In the genomic region with DNA sequence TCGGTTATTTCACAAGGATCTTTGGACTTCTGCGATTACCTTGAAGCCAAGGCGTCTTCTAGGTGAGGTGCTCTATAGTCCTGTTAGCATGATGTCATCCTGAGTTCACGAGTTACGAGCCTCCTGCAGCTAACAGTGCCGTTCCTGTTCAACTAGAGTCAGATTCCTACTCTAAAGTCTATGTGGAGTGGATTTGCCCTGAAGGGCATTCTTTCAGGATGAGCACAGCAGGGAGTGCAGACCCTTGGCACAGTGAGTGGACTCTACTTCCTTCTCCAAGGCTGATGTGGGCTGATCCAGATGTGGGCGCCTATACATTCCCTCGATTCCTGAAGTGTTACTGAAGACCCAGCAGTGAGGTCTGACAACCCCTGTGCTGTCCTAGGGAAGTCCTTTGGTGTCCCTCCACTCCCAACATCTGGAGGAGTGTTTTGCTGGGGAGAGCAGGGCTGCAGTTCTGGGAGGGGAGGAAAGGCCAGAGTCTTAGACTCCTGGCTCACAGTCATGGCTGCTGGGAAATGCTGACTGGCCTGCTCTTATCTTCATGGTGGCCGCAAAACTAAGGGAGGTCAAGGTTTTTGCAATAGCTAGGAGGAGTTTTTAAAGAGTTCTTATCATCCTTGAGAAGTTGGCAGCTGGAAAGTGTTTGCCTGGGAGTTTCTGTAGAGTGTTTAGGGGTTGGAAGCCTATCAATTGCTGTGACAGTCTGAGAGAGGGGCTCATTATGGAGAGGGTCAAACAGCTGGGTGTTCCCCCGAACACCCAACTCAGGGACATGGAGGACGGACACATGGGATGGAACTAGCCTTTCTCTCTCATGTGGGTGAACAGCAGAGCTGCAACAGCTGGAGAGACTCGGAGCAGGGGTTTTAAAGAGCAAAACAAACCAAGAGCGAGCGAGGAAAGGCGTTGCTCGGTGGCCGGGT, we compare ENCODE assay signal across 11 mouse cellular contexts. TPM values are rescaled to one million over a fixed set of nuclear protein-coding genes. Genes with fewer than 3 reads are reported as not detected.
DNase-seq lines count a peak whose midpoint lies in the region; ATAC-seq and TF ChIP-seq lines count a peak whose summit lies in the region.
"Had no signal": no experiment of that assay in that cellular context is flagged by ENCODE, and none has a peak within 500 bp of the region (broad histone marks: within the 10 kb centered on the region; RNA-seq: fewer than 3 reads in every experiment).

No protein-coding gene starts in this region.

- no peaks in the 10 kb centered on the region for H3K9me3 ChIP-seq in kidney, postnatal 0 days (replicated peaks; ENCODE audit: low read length)
- H3K9me3 ChIP-seq in hindbrain, embryonic 13.5 days = no peaks in the 10 kb centered on the region
- H3K9me3 ChIP-seq: liver, embryonic 15.5 days; neural tube, embryonic 12.5 days had no signal

- H3K36me3 ChIP-seq in kidney, adult 2 months (ENCODE audit: control insufficient read depth, insufficient read depth, low read length) = no peaks in the 10 kb centered on the region
- no peaks in the 10 kb centered on the region for H3K36me3 ChIP-seq in kidney, postnatal 0 days (ENCODE audit: insufficient read depth, low read length)
- no peaks in the 10 kb centered on the region for H3K36me3 ChIP-seq in myocyte (ENCODE audit: control insufficient read depth, insufficient read depth)
- no peaks in the 10 kb centered on the region for H3K36me3 ChIP-seq in hindbrain, embryonic 13.5 days
- H3K36me3 ChIP-seq: liver, embryonic 15.5 days; neural tube, embryonic 12.5 days had no signal

- no peak overlapping the region for H3ac ChIP-seq in myocyte (ENCODE audit: control insufficient read depth, insufficient read length)

- H3K27ac ChIP-seq in kidney, adult 2 months (ENCODE audit: insufficient read depth, low read depth, low read length) = no peak overlapping the region
- no peak overlapping the region for H3K27ac ChIP-seq in kidney, postnatal 0 days
- H3K27ac ChIP-seq in hindbrain, embryonic 13.5 days = no peak overlapping the region
- H3K27ac ChIP-seq: liver, embryonic 15.5 days; neural tube, embryonic 12.5 days had no signal

- DNase-seq in kidney, adult 2 months = peak; percentile 26
- DNase-seq in kidney, adult 18-20 months = no peak
- DNase-seq in heart, adult 9 months (ENCODE audit: low spot score in 2 of 2) = peak; percentile 61 to 68
- peak; percentile 51 for DNase-seq in kidney, postnatal 0 days (ENCODE audit: low spot score)
- no peak for DNase-seq in cerebellum, adult 11 months
- DNase-seq: cerebellum, postnatal 14 days had no signal

- no peak overlapping the region for H3K4me2 ChIP-seq in kidney, postnatal 0 days (ENCODE audit: low read length)
- peak overlapping the region; percentile 62 for H3K4me2 ChIP-seq in myocyte (ENCODE audit: low read depth)
- H3K4me2 ChIP-seq in hindbrain, embryonic 13.5 days = no peak overlapping the region
- H3K4me2 ChIP-seq: liver, embryonic 15.5 days; neural tube, embryonic 12.5 days had no signal

- no peak for TF ChIP-seq POLR2A in kidney, adult 2 months (IDR thresholded peaks at IDR 0.05; ENCODE audit: low read depth, low read length)
- no peak for TF ChIP-seq POLR2A in myocyte (IDR thresholded peaks at IDR 0.05; ENCODE audit: insufficient read length, low read depth)

- ATAC-seq in kidney, postnatal 0 days (replicated peaks; ENCODE audit: low FRiP score, low read depth) = no peak
- ATAC-seq in megakaryocyte-erythroid progenitor cell, adult 5-6 weeks (replicated peaks; ENCODE audit: low FRiP score, low TSS enrichment, poor library complexity, severe bottlenecking) = no peak
- ATAC-seq in hindbrain, embryonic 13.5 days (ENCODE audit: low FRiP score) = no peak

- no peak for TF ChIP-seq CTCF in kidney, adult 2 months (conservative IDR thresholded peaks at IDR 0.05; ENCODE audit: insufficient read depth, insufficient read length, low read depth, low read length)
- TF ChIP-seq CTCF in kidney, postnatal 0 days (IDR thresholded peaks at IDR 0.05; ENCODE audit: low read depth) = no peak

- no peak overlapping the region for H3K9ac ChIP-seq in kidney, postnatal 0 days (ENCODE audit: low read depth, low read length)
- no peak overlapping the region for H3K9ac ChIP-seq in hindbrain, embryonic 13.5 days
- H3K9ac ChIP-seq: liver, embryonic 15.5 days; neural tube, embryonic 12.5 days had no signal

- no peaks in the 10 kb centered on the region for H3K27me3 ChIP-seq in kidney, adult 2 months (replicated peaks; ENCODE audit: control insufficient read depth, insufficient read depth, low read length)
- H3K27me3 ChIP-seq in kidney, postnatal 0 days (ENCODE audit: insufficient read depth, low read length) = no peaks in the 10 kb centered on the region
- no peaks in the 10 kb centered on the region for H3K27me3 ChIP-seq in myocyte (ENCODE audit: control insufficient read depth, insufficient read depth, insufficient read length)
- H3K27me3 ChIP-seq in hindbrain, embryonic 13.5 days = peaks cover 11% of the 10 kb centered on the region; the same call in 1 of the 2 replicates

- H3K4me1 ChIP-seq in kidney, adult 2 months (ENCODE audit: control insufficient read depth, insufficient read depth, low read length) = no peaks in the 10 kb centered on the region
- no peaks in the 10 kb centered on the region for H3K4me1 ChIP-seq in kidney, postnatal 0 days (replicated peaks; ENCODE audit: insufficient read depth, low read length)
- H3K4me1 ChIP-seq in hindbrain, embryonic 13.5 days (replicated peaks) = peaks cover 7% of the 10 kb centered on the region; the same call in 1 of the 2 replicates
- H3K4me1 ChIP-seq: liver, embryonic 15.5 days had no signal

- H3K79me2 ChIP-seq in myocyte (ENCODE audit: control insufficient read depth, insufficient read depth) = no peaks in the 10 kb centered on the region

- no peak overlapping the region for H3K4me3 ChIP-seq in kidney, adult 2 months (ENCODE audit: insufficient read depth, low read depth, low read length)
- no peak overlapping the region for H3K4me3 ChIP-seq in kidney, postnatal 0 days (replicated peaks; ENCODE audit: low read depth, low read length)
- H3K4me3 ChIP-seq in myocyte = no peak overlapping the region
- no peak overlapping the region for H3K4me3 ChIP-seq in hindbrain, embryonic 13.5 days
- H3K4me3 ChIP-seq: liver, embryonic 15.5 days; neural tube, embryonic 12.5 days had no signal

- 62% methylated on average over 17 of the region's 17 CpGs for WGBS in kidney, adult 2 months
- WGBS in kidney, postnatal 0 days = 50% methylated on average over 17 of the region's 17 CpGs
- whole genome bisulfite sequencing in hindbrain, embryonic 13.5 days = 81% methylated on average over 17 of the region's 17 CpGs

TF ChIP-seq in myocyte, 11 proteins besides CTCF, POLR2A, EP300 and RAD21:
- no peak for TF ChIP-seq USF1 (IDR thresholded peaks at IDR 0.05; ENCODE audit: low read depth)
- no peak for TF ChIP-seq CEBPB (IDR thresholded peaks at IDR 0.05; ENCODE audit: insufficient read depth, poor library complexity, severe bottlenecking)
- no peak for TF ChIP-seq TCF3 (IDR thresholded peaks at IDR 0.05; ENCODE audit: insufficient read length, low read depth)
- TF ChIP-seq MAX (IDR thresholded peaks at IDR 0.05; ENCODE audit: low read depth) = no peak
- no peak for TF ChIP-seq MYOG (IDR thresholded peaks at IDR 0.05; ENCODE audit: control insufficient read depth in 1 of 3, insufficient read depth in 1 of 3, insufficient read length in 2 of 3, low read depth in 2 of 3)
- no peak for TF ChIP-seq REST (IDR thresholded peaks at IDR 0.05; ENCODE audit: insufficient read depth, insufficient read length)
- no peak for TF ChIP-seq SRF (IDR thresholded peaks at IDR 0.05; ENCODE audit: control insufficient read depth, insufficient read length, low read depth)
- TF ChIP-seq MYOD1 (IDR thresholded peaks at IDR 0.05; ENCODE audit: control insufficient read depth in 1 of 3, insufficient read length in 2 of 3, low read depth in 2 of 3) = no peak
- TF ChIP-seq TCF12 (IDR thresholded peaks at IDR 0.05; ENCODE audit: insufficient read depth, poor library complexity, severe bottlenecking) = no peak
- no peak for TF ChIP-seq POLR2AphosphoS2 (IDR thresholded peaks at IDR 0.05; ENCODE audit: insufficient read length, low read depth)
- no peak for TF ChIP-seq E2F4 (IDR thresholded peaks at IDR 0.05; ENCODE audit: insufficient read depth)
TF ChIP-seq in myocyte: peak in this region for 0.

RNA-seq across cellular contexts. Expression of gene Rhou, which starts 5.2 kb away (rescaled TPM):
- 3.4 and 4.6 TPM in 2 replicates for polyA plus RNA-seq in kidney, adult 2 months (2012; rRNA removed)
- polyA plus RNA-seq in kidney, postnatal 0 days (2015; fragmentation: Nextera tagmentation; extraction: Ambion mirVana) = 4.3 and 4.9 TPM in 2 replicates
- polyA plus RNA-seq in myocyte (2012; fragmentation: generic; extraction: Trizol) = 11.8 TPM
- 0.25 TPM in 1 of 2 replicates, not detected in the other for total RNA-seq in megakaryocyte-erythroid progenitor cell, adult 5-6 weeks (2014; fragmentation: Nextera tagmentation)
- total RNA-seq in megakaryocyte-erythroid progenitor cell, adult 5-6 weeks (2017) = 0.05 TPM in 1 of 2 replicates, not detected in the other
- polyA plus RNA-seq in hindbrain, embryonic 13.5 days (2015; fragmentation: Nextera tagmentation; extraction: Ambion mirVana) = 11.3 and 12.2 TPM in 2 replicates

Comparison
In these comparisons a context has a peak if more than half of its experiments do, and no peak if none do; other contexts are left out.
1. DNase-seq: peak in kidney, adult 2 months (single experiment), heart, adult 9 months (2 of 2) and kidney, postnatal 0 days (single experiment); none in kidney, adult 18-20 months (single experiment) and cerebellum, adult 11 months (single experiment).